Mouse (Mus musculus) heart, adult 2 months (tissue): ENCODE results near the gene Tsc22d4. TPM values are rescaled to one million over a fixed set of nuclear protein-coding genes. Genes with fewer than 3 reads are reported as not detected.
A peak's percentile ranks its signal among the peaks of the same experiment; 100 is the strongest.

Experiments
- DNase-seq, 2 experiments: peaks; one replicate each; pipeline ENCODE4 v3.0.0; 2021
- H3K27ac ChIP-seq: fragments of 200-600 bp; 2 replicates; pipeline ENCODE4 v1.8.1; 2022
- H3K27me3 ChIP-seq: fragments of 200-500 bp; 2 replicates; pipeline ENCODE4 v1.6.1; 2012; ENCODE audit warnings: mild to moderate bottlenecking, low read length, inconsistent platforms, mixed read lengths; ENCODE audit not compliant: control insufficient read depth, insufficient read depth
- H3K36me3 ChIP-seq: fragments of 200-500 bp; 2 replicates; pipeline ENCODE4 v1.6.1; 2012; ENCODE audit warnings: low read length, inconsistent platforms; ENCODE audit not compliant: control insufficient read depth, insufficient read depth
- H3K4me1 ChIP-seq: fragments of 200-500 bp; 2 replicates; pipeline ENCODE4 v1.6.1; 2011; ENCODE audit warnings: low read length; ENCODE audit not compliant: control insufficient read depth, insufficient read depth
- H3K4me3 ChIP-seq: fragments of 200-600 bp; 2 replicates; pipeline ENCODE4 v1.8.1; 2022
- H3K79me2 ChIP-seq: fragments of 200-500 bp; replicated peaks from 2 replicates; pipeline ENCODE4 v1.6.1; 2012; ENCODE audit warnings: mild to moderate bottlenecking, inconsistent platforms, low read length, moderate library complexity, mixed read lengths; ENCODE audit not compliant: control insufficient read depth, insufficient read depth
- H3K9ac ChIP-seq: fragments of 200-500 bp; 2 replicates; pipeline ENCODE4 v1.6.1; 2012; ENCODE audit warnings: low read depth, mild to moderate bottlenecking, control low read depth, inconsistent platforms, low read length, mixed read lengths
- CTCF ChIP-seq: fragments of 200-600 bp; IDR thresholded peaks from 2 replicates; pipeline ENCODE4 v1.8.1; 2022; ENCODE audit warnings: antibody characterized with exemption, mild to moderate bottlenecking, moderate library complexity
- EP300 ChIP-seq: fragments of 200-500 bp; IDR thresholded peaks from 2 replicates; pipeline ENCODE4 v1.6.1; 2011; ENCODE audit warnings: low read depth, low read length, control low read depth; ENCODE audit not compliant: insufficient read depth
- POLR2A ChIP-seq: fragments of 200-500 bp; IDR thresholded peaks from 2 replicates; pipeline ENCODE4 v1.6.1; 2011; ENCODE audit warnings: mild to moderate bottlenecking, low read depth, low read length, control low read depth; ENCODE audit not compliant: insufficient read depth
- WGBS: fragments of 180-500 bp; shearing (Covaris S2); methylation state at CpG from one replicate; pipeline ENCODE4 v1.1.7; 2018; 5-methylcytosine and 5-hydroxymethylcytosine counted together
- intact Hi-C: fragments of 180-260 bp; cut with DNase I; formaldehyde crosslinking; loops from one replicate; pipeline ENCODE4 v1.15.1; 2025
- polyA plus RNA-seq: library from polyadenylated mRNA; depleted of rRNA; stranded (reverse); fragments of >200 nt; gene quantifications from 2 replicates; pipeline ENCODE4 v1.2.3, GENCODE M21; 2012
- total RNA-seq, 2 experiments: library from RNA; stranded (reverse); gene quantifications; 2 replicates each; pipeline ENCODE4 v1.2.3; 2021

The Tsc22d4 gene
- total and polyA plus RNA-seq, 3 experiments: 251 to 258 (median 254) TPM

DNA sequence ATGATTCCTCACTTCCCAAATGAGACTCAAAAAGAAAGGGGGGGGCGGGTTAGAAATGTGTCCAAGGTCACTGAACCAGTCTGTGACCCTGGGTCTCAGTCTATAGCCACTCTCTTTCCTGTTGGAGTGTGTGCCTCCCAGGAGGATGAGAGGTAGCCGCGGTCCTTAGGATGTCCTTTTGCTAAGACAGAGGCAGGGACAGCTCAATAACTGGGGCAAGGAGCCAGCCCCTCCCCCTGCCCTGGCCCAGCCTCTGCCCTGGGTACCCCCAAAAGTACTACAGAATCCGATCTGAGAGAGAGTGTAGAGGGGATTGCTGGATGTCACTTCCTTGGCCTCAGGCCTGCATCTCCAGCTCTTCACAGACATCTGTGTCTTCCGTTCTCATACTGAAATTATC lies 9.9 kb downstream of the Tsc22d4 start:
- H3K27ac ChIP-seq: peak overlapping the region; percentile 29
- peak in 1 of 2 experiments; percentile 30 for DNase-seq
- peaks cover 15% of the 10 kb centered on the region for H3K4me1 ChIP-seq
- no peaks in the 10 kb centered on the region for H3K27me3 ChIP-seq
- H3K9ac ChIP-seq: 0 out of 2 replicates have a peak overlapping the region, but pooled peaks have one; percentile 7
- TF ChIP-seq CTCF: no peak
- no peak for TF ChIP-seq EP300
- no peak for TF ChIP-seq POLR2A
- WGBS: 47% methylated on average over 5 of the region's 5 CpGs
- intact Hi-C loops: loop anchor here (5.0 kb wide), 1 partner anchor 173 kb away; no protein-coding TSS in a partner anchor
- H3K79me2 ChIP-seq: no peaks in the 10 kb centered on the region
- H3K4me3 ChIP-seq: no peak overlapping the region
- H3K36me3 ChIP-seq: peaks cover 16% of the 10 kb centered on the region; the same call in 1 of the 2 replicates

DNA sequence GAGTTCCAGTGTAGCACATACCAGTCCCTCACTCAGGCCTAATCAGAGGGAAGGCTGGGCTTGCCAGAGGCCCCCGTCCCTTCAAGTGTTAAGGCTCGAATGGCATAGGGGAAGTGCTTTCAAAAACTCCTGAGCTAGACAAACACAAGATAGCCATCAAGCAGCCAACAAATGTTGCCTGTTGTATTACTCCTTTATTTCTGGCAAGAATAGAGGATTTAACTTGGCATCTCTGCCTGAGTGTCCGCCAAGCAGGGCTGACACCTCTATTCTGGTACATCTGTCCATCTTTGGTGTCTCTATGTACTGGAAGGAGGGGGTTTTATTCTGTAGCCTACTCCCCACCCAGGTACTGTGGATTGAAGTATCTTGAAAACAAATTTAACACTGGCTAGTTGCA lies 10.6 kb downstream of the Tsc22d4 start:
- DNase-seq: no peak
- peaks cover 15% of the 10 kb centered on the region for H3K4me1 ChIP-seq
- peaks cover 16% of the 10 kb centered on the region; the same call in 1 of the 2 replicates for H3K36me3 ChIP-seq
- no peaks in the 10 kb centered on the region for H3K27me3 ChIP-seq
- WGBS: 37% methylated on average over 3 of the region's 3 CpGs
- H3K9ac ChIP-seq: no peak overlapping the region
- no peaks in the 10 kb centered on the region for H3K79me2 ChIP-seq
- H3K4me3 ChIP-seq: no peak overlapping the region
- intact Hi-C loops: loop anchor here (2.0 to 5.0 kb wide), 3 partner anchors 15 to 174 kb away; partner anchors contain the start of genes Agfg2 and Nyap1
- H3K27ac ChIP-seq: peak overlapping the region; percentile 29
- TF ChIP-seq POLR2A (no peak), EP300 (no peak), CTCF (no peak)

GRCm38 (mm10) chr5:137756882-137757661 lies 11.5 kb downstream of the Tsc22d4 start:
- 21% methylated on average over 10 of the region's 10 CpGs for WGBS

GRCm38 (mm10) chr5:137757887-137758286 lies 12.4 kb downstream of the Tsc22d4 start:
- Histone ChIP-seq H3K27ac (peak overlapping the region; percentile 65), H3K4me1 (peaks cover 13% of the 10 kb centered on the region), H3K27me3 (no peaks in the 10 kb centered on the region), H3K36me3 (peaks cover 6% of the 10 kb centered on the region; the same call in 1 of the 2 replicates), H3K9ac (no peak overlapping the region), H3K79me2 (no peaks in the 10 kb centered on the region), H3K4me3 (no peak overlapping the region)
- WGBS: 45% methylated on average over 6 of the region's 6 CpGs
- peak; percentile 64 to 67 for DNase-seq
- intact Hi-C loops: loop anchor here (1.0 to 5.0 kb wide), 4 partner anchors 17 to 176 kb away; partner anchors contain the start of genes Agfg2 and Nyap1
- TF ChIP-seq EP300 (no peak), CTCF (no peak), POLR2A (no peak)

More at GRCm38 (mm10) chr5:137756882-137757661, 11.5 kb downstream of the Tsc22d4 start:
- 0 out of 2 replicates have a peak overlapping the region, but pooled peaks have one; percentile 23 for H3K9ac ChIP-seq
- DNase-seq: peak; percentile 85 to 89
- H3K79me2 ChIP-seq: no peaks in the 10 kb centered on the region
- H3K36me3 ChIP-seq: peaks cover 11% of the 10 kb centered on the region; the same call in 1 of the 2 replicates
- H3K27ac ChIP-seq: peak overlapping the region; percentile 65
- H3K27me3 ChIP-seq: no peaks in the 10 kb centered on the region
- peaks cover 13% of the 10 kb centered on the region for H3K4me1 ChIP-seq
- H3K4me3 ChIP-seq: no peak overlapping the region
- intact Hi-C loops: loop anchor here (1.0 to 5.0 kb wide), 4 partner anchors 16 to 175 kb away; partner anchors contain the start of genes Agfg2 and Nyap1
- TF ChIP-seq POLR2A: no peak
- no peak; the same call in 1 of the 2 replicates for TF ChIP-seq CTCF
- TF ChIP-seq EP300: peak; percentile 90

DNA sequence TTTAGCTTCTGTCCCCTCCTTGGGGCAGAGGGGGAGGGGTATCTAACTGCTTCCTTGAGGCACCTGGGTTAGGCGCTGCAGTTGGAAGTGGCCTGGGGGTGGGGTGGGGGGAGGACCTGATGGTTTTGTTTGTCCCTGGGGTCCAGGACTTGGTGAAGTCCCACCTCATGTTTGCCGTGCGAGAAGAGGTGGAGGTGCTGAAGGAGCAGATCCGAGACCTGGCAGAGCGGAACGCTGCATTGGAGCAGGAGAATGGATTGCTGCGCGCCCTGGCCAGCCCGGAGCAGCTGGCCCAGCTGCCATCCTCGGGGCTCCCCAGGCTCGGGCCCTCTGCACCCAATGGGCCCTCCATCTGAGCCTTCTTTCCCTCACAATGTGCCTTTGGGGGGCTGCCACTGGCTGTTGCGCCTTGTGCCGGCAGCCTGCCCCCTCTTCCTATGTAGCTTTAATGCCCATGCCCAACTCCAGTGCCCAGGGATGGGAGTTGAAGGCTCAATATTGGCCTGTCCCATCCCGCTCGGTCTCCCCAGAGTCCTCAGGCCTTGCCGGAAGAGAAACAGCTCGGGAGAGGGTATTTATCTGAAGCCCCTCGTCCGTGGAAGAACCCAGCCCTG lies 13.5 kb downstream of the Tsc22d4 start:
- H3K36me3 ChIP-seq: no peaks in the 10 kb centered on the region; the same call in 1 of the 2 replicates
- TF ChIP-seq POLR2A (no peak), CTCF (no peak), EP300 (no peak)
- H3K79me2 ChIP-seq: no peaks in the 10 kb centered on the region
- peak overlapping the region; percentile 12 for H3K27ac ChIP-seq
- H3K4me1 ChIP-seq: peaks cover 9% of the 10 kb centered on the region
- H3K27me3 ChIP-seq: no peaks in the 10 kb centered on the region
- intact Hi-C loops: loop anchor here (5.0 kb wide), 1 partner anchor 177 kb away; no protein-coding TSS in a partner anchor
- WGBS: 87% methylated on average over 19 of the region's 19 CpGs
- DNase-seq: peak in 1 of 2 experiments; percentile 27
- no peak overlapping the region for H3K4me3 ChIP-seq
- H3K9ac ChIP-seq: no peak overlapping the region
